7 mouse cellular contexts compared by ENCODE assay signal in genomic region chr9:112174407-112175357, GRCm38 (mm10).
DNase-seq lines count a peak whose midpoint lies in the region; ATAC-seq and TF ChIP-seq lines count a peak whose summit lies in the region.

No protein-coding gene starts in this region.

- no peaks in the 10 kb centered on the region for H3K36me3 ChIP-seq in lung, embryonic 14.5 days (ENCODE audit: insufficient read depth)
- no peaks in the 10 kb centered on the region for H3K36me3 ChIP-seq in limb, embryonic 14.5 days (ENCODE audit: control insufficient read depth, insufficient read depth, low read length)
- 0 out of 2 replicates have a peak, but pooled peaks cover 3% of the 10 kb centered on the region for H3K36me3 ChIP-seq in neural tube, embryonic 14.5 days (ENCODE audit: control insufficient read depth, insufficient read depth, low read length)

- no peak for TF ChIP-seq POLR2A in limb, embryonic 14.5 days (IDR thresholded peaks at IDR 0.05; ENCODE audit: borderline replicate concordance, extremely low read depth, insufficient read depth, insufficient read length)

- peak; percentile 15 for DNase-seq in lung, embryonic 14.5 days
- DNase-seq in lung, postnatal 10 days = no peak
- peak; percentile 52 for DNase-seq in adrenal gland, postnatal 10 days
- peak; percentile 27 for DNase-seq in limb, embryonic 14.5 days (ENCODE audit: low spot score)
- no peak for DNase-seq in left cerebral cortex, postnatal 14 days (ENCODE audit: low spot score in 2 of 2)

- no peaks in the 10 kb centered on the region for H3K9me3 ChIP-seq in lung, embryonic 14.5 days (ENCODE audit: low read depth, low read length)
- H3K9me3 ChIP-seq in limb, embryonic 14.5 days (ENCODE audit: control insufficient read depth, low read length) = no peaks in the 10 kb centered on the region
- H3K9me3 ChIP-seq in neural tube, embryonic 14.5 days (ENCODE audit: control insufficient read depth, low read length) = no peaks in the 10 kb centered on the region

- ATAC-seq in lung, embryonic 14.5 days (ENCODE audit: insufficient read depth) = 0 out of 2 replicates have a peak, but pooled peaks have one; percentile 40
- ATAC-seq in erythroblast, adult 5-6 weeks (replicated peaks; ENCODE audit: low FRiP score, poor library complexity, severe bottlenecking) = peak; percentile 63
- ATAC-seq in limb, embryonic 14.5 days (ENCODE audit: low FRiP score, low read depth) = no peak
- ATAC-seq in neural tube, embryonic 14.5 days (ENCODE audit: low read depth) = peak; percentile 41; the same call in 1 of the 2 replicates

- no peaks in the 10 kb centered on the region for H3K27me3 ChIP-seq in lung, embryonic 14.5 days (ENCODE audit: insufficient read depth, low read length)
- no peaks in the 10 kb centered on the region for H3K27me3 ChIP-seq in limb, embryonic 14.5 days (ENCODE audit: control insufficient read depth, insufficient read depth, low read length)
- no peaks in the 10 kb centered on the region for H3K27me3 ChIP-seq in neural tube, embryonic 14.5 days (ENCODE audit: control insufficient read depth, insufficient read depth, low read length)

- 14% methylated on average over 15 of the region's 15 CpGs for WGBS in lung, embryonic 14.5 days
- 32% methylated on average over 15 of the region's 15 CpGs for WGBS in limb, embryonic 14.5 days
- 30% methylated on average over 15 of the region's 15 CpGs for WGBS in neural tube, embryonic 14.5 days

- TF ChIP-seq CTCF in lung, embryonic 14.5 days (IDR thresholded peaks at IDR 0.05; ENCODE audit: low read depth) = no peak

- no peak overlapping the region for H3K9ac ChIP-seq in lung, embryonic 14.5 days
- H3K9ac ChIP-seq in limb, embryonic 14.5 days (ENCODE audit: low read depth, low read length, severe bottlenecking) = no peak overlapping the region
- H3K9ac ChIP-seq in neural tube, embryonic 14.5 days (replicated peaks; ENCODE audit: low read depth, low read length) = no peak overlapping the region

- H3K27ac ChIP-seq in lung, embryonic 14.5 days (ENCODE audit: low read depth) = no peak overlapping the region
- H3K27ac ChIP-seq in limb, embryonic 14.5 days (replicated peaks; ENCODE audit: low read depth, low read length) = no peak overlapping the region
- H3K27ac ChIP-seq in neural tube, embryonic 14.5 days (ENCODE audit: low read depth, low read length) = no peak overlapping the region

- no peak overlapping the region for H3K4me3 ChIP-seq in lung, embryonic 14.5 days (ENCODE audit: low read depth, low read length)
- H3K4me3 ChIP-seq in limb, embryonic 14.5 days (replicated peaks; ENCODE audit: low read length) = no peak overlapping the region
- H3K4me3 ChIP-seq in neural tube, embryonic 14.5 days (ENCODE audit: low read depth, low read length) = no peak overlapping the region

- 0 out of 2 replicates have a peak, but pooled peaks cover 8% of the 10 kb centered on the region for H3K4me1 ChIP-seq in lung, embryonic 14.5 days (ENCODE audit: insufficient read depth)
- H3K4me1 ChIP-seq in limb, embryonic 14.5 days (ENCODE audit: control insufficient read depth, insufficient read depth, low read length) = 0 out of 2 replicates have a peak, but pooled peaks cover 7% of the 10 kb centered on the region
- H3K4me1 ChIP-seq in neural tube, embryonic 14.5 days (ENCODE audit: control insufficient read depth, insufficient read depth, low read length) = 0 out of 2 replicates have a peak, but pooled peaks cover 4% of the 10 kb centered on the region

- H3K4me2 ChIP-seq in lung, embryonic 14.5 days = peak overlapping the region; percentile 37
- no peak overlapping the region for H3K4me2 ChIP-seq in limb, embryonic 14.5 days (replicated peaks; ENCODE audit: low read depth, low read length, severe bottlenecking)
- H3K4me2 ChIP-seq in neural tube, embryonic 14.5 days (ENCODE audit: low read depth, low read length) = no peak overlapping the region

- intact Hi-C loops in left cerebral cortex, postnatal 14 days (cut with DNase I) = no loop called here

Comparison
In these comparisons a context has a peak if more than half of its experiments do, and no peak if none do; other contexts are left out.
1. DNase-seq: peak in lung, embryonic 14.5 days (single experiment), adrenal gland, postnatal 10 days (single experiment) and limb, embryonic 14.5 days (single experiment); none in lung, postnatal 10 days (single experiment) and left cerebral cortex, postnatal 14 days (0 of 2).